Mouse (Mus musculus): ENCODE results near the gene Gm4744. TPM values are rescaled to one million over a fixed set of nuclear protein-coding genes. Genes with fewer than 3 reads are reported as not detected.
"Not testable (repeated sequence)": the region's sequence is repeated elsewhere in the genome, so short reads cannot be mapped to it uniquely, and the experiment has no call there.

Gm4744 gene
- polyA plus RNA-seq (2015; fragmentation: Nextera tagmentation; extraction: Ambion mirVana), result not detected in 2 replicates

DNA sequence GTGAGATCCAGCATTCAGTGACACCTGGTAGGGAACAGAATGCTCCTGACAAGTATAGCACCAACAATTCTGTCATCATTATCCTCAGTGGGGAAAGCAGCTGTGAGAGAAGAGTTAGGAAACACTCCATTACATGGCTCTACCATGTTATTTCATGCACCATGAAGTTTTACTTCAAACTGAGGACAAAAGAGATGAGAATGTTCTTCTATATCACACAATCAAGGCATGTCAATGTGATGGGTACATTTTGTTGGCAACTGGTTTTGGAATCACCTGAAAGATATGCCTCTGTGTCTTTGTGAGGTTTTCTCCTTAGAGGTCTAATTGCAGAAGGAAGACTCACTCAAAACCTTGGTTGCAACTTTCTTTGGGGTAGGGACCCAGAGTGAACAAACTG is at the start of gene Gm4744:
Gene Gm4744, minus strand, starts transcription at position 101 of the 400 bp plus-strand sequence.
- Histone ChIP-seq H3K36me3 (no peaks in the 10 kb centered on the region), H3K9ac (no peak within 1 kb of the TSS), H3K9me3 (no peaks in the 10 kb centered on the region), H3K4me1 (no peaks in the 10 kb centered on the region), H3K27ac (no peak within 1 kb of the TSS), H3K4me3 (no peak within 1 kb of the TSS), H3K27me3 (no peaks in the 10 kb centered on the region), H3K4me2 (no peak within 1 kb of the TSS)
- ATAC-seq (ENCODE audit: insufficient number of reproducible peaks, insufficient read depth, low FRiP score, low TSS enrichment, low read depth), result no peak

DNA sequence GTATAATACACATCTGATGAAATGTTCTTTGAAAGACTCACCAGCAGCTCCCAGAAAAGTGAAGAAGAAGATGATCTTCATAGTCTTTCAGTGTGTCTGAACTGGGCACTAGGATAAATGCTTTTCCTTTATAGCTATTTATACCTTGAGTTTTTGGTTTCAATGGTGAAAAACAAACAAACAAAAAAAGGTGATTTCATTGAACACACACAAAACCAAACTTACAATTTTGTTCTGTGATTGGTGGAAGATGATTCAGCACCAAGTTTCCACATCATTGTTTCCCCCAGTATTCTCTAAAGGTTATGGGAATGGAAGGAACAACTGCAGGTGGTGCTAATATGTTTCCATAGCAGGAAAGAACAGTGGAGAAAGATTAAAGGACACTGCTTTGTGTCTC is 47.7 kb upstream of the Gm4744 start, which contains the start of gene Gm2663:
Gene Gm2663, minus strand, starts transcription at position 101 of the 400 bp plus-strand sequence.
- H3K4me1 ChIP-seq; H3K36me3 ChIP-seq; H3K4me3 ChIP-seq; H3K4me2 ChIP-seq; H3K9ac ChIP-seq; H3K27ac ChIP-seq; H3K9me3 ChIP-seq; ATAC-seq (ENCODE audit: insufficient number of reproducible peaks, insufficient read depth, low FRiP score, low TSS enrichment, low read depth); H3K27me3 ChIP-seq: not testable (repeated sequence)

DNA sequence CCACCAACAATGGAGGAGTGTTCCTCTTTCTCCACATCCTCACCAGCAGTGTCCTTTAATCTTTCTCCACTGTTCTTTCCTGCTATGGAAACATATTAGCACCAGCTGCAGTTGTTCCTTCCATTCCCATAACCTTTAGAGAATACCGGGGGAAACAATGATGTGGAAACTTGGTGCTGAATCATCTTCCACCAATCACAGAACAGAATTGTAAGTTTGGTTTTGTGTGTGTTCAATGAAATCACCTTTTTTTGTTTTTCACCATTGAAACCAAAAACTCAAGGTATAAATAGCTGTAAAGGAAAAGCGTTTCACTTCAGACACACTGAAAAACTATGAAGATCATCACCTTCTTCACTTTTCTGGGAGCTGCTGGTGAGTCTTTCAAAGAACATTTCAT is 12.8 kb upstream of the Gm4744 start, which contains the start of gene 1810009J06Rik:
Gene 1810009J06Rik, plus strand, starts transcription at position 301 of the 400 bp plus-strand sequence.
- H3K9me3 ChIP-seq; H3K36me3 ChIP-seq; H3K9ac ChIP-seq; H3K4me2 ChIP-seq; H3K4me3 ChIP-seq; H3K27ac ChIP-seq; H3K4me1 ChIP-seq; ATAC-seq (ENCODE audit: insufficient number of reproducible peaks, insufficient read depth, low FRiP score, low TSS enrichment, low read depth); H3K27me3 ChIP-seq: not testable (repeated sequence)
- 89% methylated on average over 2 of the region's 2 CpGs for WGBS

DNA sequence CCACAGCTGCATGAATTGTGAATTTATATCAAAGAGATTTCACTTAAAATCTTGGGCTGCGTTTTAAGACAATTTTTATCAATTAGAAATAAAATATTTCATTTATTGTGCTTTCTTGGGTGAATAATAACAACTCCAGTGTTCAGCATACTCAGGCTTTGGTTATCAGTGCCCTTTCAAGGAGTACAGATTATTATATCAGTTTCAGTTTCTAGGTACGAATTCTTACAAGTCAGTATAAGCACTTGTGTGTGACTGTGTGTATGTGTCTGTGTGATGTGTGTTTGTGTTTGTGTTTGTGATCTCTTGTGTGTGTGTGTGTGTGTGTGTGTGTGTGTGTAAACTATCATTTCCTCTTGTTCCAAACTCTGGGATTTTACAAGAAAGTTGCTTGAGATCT is 2.0 kb upstream of the Gm4744 start:
- Histone ChIP-seq H3K27me3 (no peaks in the 10 kb centered on the region), H3K9ac (no peak overlapping the region), H3K4me1 (no peaks in the 10 kb centered on the region), H3K4me3 (no peak overlapping the region), H3K4me2 (no peak overlapping the region), H3K36me3 (no peaks in the 10 kb centered on the region), H3K9me3 (no peaks in the 10 kb centered on the region), H3K27ac (no peak overlapping the region)
- ATAC-seq (ENCODE audit: insufficient number of reproducible peaks, insufficient read depth, low FRiP score, low TSS enrichment, low read depth), result no peak
- WGBS, result 61% methylated on average over 2 of the region's 2 CpGs

DNA sequence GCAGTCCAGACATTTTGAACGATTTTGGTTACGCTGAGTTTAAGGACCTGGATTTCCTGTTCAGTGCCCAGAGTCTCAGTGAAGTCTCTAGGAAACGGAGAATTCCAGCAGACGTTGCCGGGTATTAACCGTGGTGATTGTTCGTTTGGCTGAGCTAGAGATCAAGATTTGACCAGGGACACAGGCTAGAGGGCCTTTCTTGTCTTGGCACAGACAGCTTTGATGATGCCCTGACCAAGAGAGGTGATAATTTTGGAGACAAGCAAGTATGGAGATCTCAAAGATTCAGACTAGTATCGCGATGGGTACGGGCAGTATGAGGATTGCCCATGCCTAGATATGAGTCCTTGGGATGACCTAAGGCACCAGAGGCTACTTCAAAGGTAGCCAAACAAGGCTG is 11.2 kb downstream of the Gm4744 start, which contains the start of gene 1700074P13Rik:
Gene 1700074P13Rik, minus strand, starts transcription at position 101 of the 400 bp plus-strand sequence.
- H3K4me1 ChIP-seq, result no peaks in the 10 kb centered on the region
- H3K4me3 ChIP-seq, result no peak within 1 kb of the TSS
- H3K27ac ChIP-seq, result no peak within 1 kb of the TSS
- no peaks in the 10 kb centered on the region for H3K36me3 ChIP-seq
- no peak for ATAC-seq (ENCODE audit: insufficient number of reproducible peaks, insufficient read depth, low FRiP score, low TSS enrichment, low read depth)
- H3K9me3 ChIP-seq, result no peaks in the 10 kb centered on the region
- H3K27me3 ChIP-seq, result no peaks in the 10 kb centered on the region
- H3K9ac ChIP-seq, result no peak within 1 kb of the TSS
- 90% methylated on average over 10 of the region's 10 CpGs for WGBS
- H3K4me2 ChIP-seq, result no peak within 1 kb of the TSS

DNA sequence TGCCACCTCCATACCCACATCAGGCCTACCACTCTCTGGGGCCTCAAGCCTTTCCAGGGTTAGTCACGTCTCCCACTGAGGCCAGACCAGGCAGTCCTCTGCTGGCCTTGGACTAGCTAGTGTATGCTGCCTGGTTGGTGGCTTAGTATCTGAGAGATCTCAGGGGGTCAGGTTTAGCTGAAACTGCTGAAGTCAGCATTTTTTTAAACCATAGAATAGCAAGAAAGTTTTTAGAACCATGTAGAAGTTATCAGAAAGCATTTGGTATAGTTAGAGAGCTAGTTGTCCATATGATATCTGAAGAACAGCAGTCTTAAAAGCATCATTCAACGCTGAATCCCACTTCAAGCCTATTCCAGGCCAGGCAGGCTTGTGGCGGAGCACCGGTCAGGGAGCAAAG is 31.7 kb downstream of the Gm4744 start:
- H3K4me2 ChIP-seq, result no peak overlapping the region
- no peak overlapping the region for H3K4me3 ChIP-seq
- H3K9me3 ChIP-seq, result no peaks in the 10 kb centered on the region
- no peak overlapping the region for H3K9ac ChIP-seq
- no peaks in the 10 kb centered on the region for H3K36me3 ChIP-seq
- ATAC-seq (ENCODE audit: insufficient number of reproducible peaks, insufficient read depth, low FRiP score, low TSS enrichment, low read depth), result no peak
- WGBS, result 80% methylated on average over 4 of the region's 4 CpGs
- H3K4me1 ChIP-seq, result no peaks in the 10 kb centered on the region
- no peak overlapping the region for H3K27ac ChIP-seq
- no peaks in the 10 kb centered on the region for H3K27me3 ChIP-seq

DNA sequence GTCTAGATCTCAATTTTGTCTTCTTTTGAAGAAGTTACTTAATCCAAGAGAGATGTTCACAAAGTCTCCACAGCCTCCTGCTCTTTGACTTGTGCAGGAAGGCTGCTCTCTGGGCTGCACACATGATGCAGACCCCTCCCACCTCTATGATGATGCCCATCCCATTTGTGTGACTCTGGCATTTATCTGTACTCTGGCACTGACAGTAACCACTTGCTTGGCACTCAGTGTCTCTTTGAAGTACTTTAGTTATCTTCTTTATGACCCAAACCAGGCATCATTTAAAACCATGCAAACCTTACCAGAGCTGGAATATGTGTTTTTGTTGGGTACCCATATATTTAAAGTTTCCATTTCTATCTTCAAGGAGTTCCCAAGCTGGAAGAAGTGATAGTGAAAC is 51.4 kb downstream of the Gm4744 start, which contains the start of gene Prss58:
Gene Prss58, minus strand, starts transcription at position 101 of the 400 bp plus-strand sequence.
- Histone ChIP-seq H3K9ac (no peak within 1 kb of the TSS), H3K27ac (no peak within 1 kb of the TSS), H3K27me3 (no peaks in the 10 kb centered on the region), H3K36me3 (no peaks in the 10 kb centered on the region), H3K4me2 (no peak within 1 kb of the TSS), H3K9me3 (no peaks in the 10 kb centered on the region), H3K4me1 (no peaks in the 10 kb centered on the region), H3K4me3 (no peak within 1 kb of the TSS)
- no peak for ATAC-seq (ENCODE audit: insufficient number of reproducible peaks, insufficient read depth, low FRiP score, low TSS enrichment, low read depth)

Other genes starting within 250 kb of the Gm4744 start
- gene Moxd2, start 64.4 kb downstream of the Gm4744 start, polyA plus RNA-seq (2015; fragmentation: Nextera tagmentation; extraction: Ambion mirVana), result not detected in 2 replicates
- gene Prss58, start 51.5 kb downstream of the Gm4744 start, polyA plus RNA-seq (2015; fragmentation: Nextera tagmentation; extraction: Ambion mirVana), result not detected in 2 replicates
- not detected in 2 replicates for gene 1700074P13Rik, start 11.3 kb downstream of the Gm4744 start, polyA plus RNA-seq (2015; fragmentation: Nextera tagmentation; extraction: Ambion mirVana)
- not detected in 2 replicates for gene 1810009J06Rik, start 12.9 kb upstream of the Gm4744 start, polyA plus RNA-seq (2015; fragmentation: Nextera tagmentation; extraction: Ambion mirVana)
- gene Gm2663, start 47.6 kb upstream of the Gm4744 start, polyA plus RNA-seq (2015; fragmentation: Nextera tagmentation; extraction: Ambion mirVana), result not detected in 2 replicates
- gene 2210010C04Rik, start 83.6 kb upstream of the Gm4744 start, polyA plus RNA-seq (2015; fragmentation: Nextera tagmentation; extraction: Ambion mirVana), result not detected in 2 replicates

All from embryonic facial prominence, embryonic 13.5 days (tissue).